Mouse (Mus musculus) right cerebral cortex, postnatal 4 days (tissue): ENCODE measurements around the gene Gm17455.

ENCODE experiments used
- DNase-seq: peaks from one replicate; pipeline ENCODE4 v3.0.0-alpha.2; 2022

The Gm17455 gene

GRCm38 (mm10) chr10:60422756-60423155, 23.2 kb downstream of the Gm17455 start:
- no peak for DNase-seq

GRCm38 (mm10) chr10:60430001-60430400, 30.5 kb downstream of the Gm17455 start:
- no peak for DNase-seq

- no peak for DNase-seq
These were observed 31.1 kb downstream of the Gm17455 start for GRCm38 (mm10) chr10:60430591-60430990.

GRCm38 (mm10) chr10:60432679-60433078, 33.2 kb downstream of the Gm17455 start:
- no peak for DNase-seq

DNA sequence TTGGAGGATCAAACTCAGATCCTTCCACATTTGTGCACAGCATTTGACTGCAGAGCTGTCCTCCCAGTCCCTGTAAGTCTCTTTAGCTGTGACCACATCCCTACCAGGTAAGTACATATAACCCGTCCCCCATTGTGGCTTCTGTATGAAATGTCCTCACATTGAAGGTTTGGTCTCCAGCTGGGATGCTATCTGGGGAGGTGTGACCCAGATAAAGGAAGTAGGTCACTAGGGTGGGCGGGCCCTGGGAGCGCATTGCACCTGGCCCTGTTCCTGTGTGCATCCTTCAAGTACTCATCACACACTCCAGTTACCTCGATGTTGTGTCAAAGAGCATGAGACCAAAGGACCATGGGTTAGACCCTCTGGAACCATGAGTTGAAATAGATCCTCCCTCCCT, 42.8 kb downstream of the Gm17455 start:
- DNase-seq, result no peak

GRCm38 (mm10) chr10:60443078-60443477, 43.6 kb downstream of the Gm17455 start:
- no peak for DNase-seq

DNA sequence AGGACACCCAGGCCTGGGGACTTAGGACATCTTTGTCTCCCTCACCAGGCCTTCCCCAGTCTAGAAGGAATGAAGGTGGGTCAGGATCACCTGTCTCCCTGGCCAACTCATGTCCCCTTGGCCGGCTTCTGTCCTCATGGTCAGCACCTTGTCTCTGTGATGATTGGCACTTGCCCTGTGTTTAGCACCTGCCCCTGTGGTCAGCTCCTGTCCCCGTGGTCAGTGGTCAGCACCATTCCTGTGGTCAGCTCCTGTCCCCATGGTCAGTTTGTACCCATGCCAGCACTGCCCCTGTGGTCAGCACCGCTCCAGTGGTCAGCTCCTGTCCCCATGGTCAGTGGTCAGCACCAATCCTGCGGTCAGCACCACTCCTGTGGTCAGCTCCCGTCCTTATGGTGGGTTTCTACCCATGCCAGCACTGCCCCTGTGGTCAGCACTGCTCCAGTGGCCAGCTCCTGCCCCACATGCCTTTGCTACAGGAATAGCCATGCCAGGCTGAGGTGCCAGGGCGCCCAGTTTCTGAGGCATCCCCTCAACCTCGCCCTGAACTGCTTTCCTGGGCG, 45.6 kb downstream of the Gm17455 start:
- DNase-seq, result peak; percentile 40

GRCm38 (mm10) chr10:60447186-60447585, 47.7 kb downstream of the Gm17455 start:
- DNase-seq, result no peak
